Mouse (Mus musculus) small intestine, adult 2 months (tissue): ENCODE results near the gene Dnah10.

Source experiments
- CTCF ChIP-seq: fragments of 200-500 bp; IDR thresholded peaks from 2 replicates; pipeline ENCODE4 v1.5.1; 2012; ENCODE audit warnings: low read depth, mild to moderate bottlenecking, control low read depth, inconsistent platforms, low read length, moderate library complexity, mixed read lengths; ENCODE audit not compliant: insufficient replicate concordance, insufficient read length; ENCODE audit errors: extremely low read depth
- POLR2A ChIP-seq: fragments of 200-500 bp; IDR thresholded peaks from 2 replicates; pipeline ENCODE4 v1.6.1; 2012; ENCODE audit warnings: low read depth, mild to moderate bottlenecking, control low read depth, inconsistent platforms, low read length, moderate library complexity

DNA sequence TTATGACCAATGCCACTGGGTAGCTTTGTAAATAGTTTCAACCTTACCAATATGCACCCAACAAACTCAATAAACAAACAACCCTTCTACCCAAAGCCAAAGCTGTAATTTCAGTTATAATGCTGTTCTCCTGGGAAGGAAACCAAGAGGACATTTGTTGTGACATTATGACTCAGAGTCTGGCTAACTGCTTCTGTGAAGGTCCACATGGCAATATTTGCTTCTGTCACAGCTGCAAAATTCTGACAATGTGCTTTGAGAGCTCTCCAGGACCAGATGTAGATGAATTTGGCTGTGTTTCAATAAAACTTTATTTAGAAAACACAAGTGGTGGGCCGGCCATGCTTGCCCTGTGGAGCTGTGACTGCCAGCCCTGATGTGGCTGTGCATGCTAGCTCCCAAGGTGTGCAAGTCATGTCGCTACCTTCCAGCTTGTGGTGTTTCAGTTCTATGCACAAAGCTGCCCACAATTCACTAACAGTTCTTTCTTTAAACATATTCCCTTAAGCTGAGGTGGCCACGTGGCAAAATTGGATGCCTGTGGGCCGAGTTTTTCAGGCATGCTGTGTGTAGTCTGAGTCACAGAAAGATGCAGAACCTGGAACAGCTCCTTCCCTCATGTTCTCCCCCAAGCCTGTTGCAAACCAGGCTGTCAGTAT is 85.0 kb downstream of the Dnah10 start:
- TF ChIP-seq CTCF (no peak), POLR2A (no peak)
